Mouse (Mus musculus) adrenal gland, postnatal 10 days (tissue): ENCODE data around the gene Zfp280b. TPM values are rescaled to one million over a fixed set of nuclear protein-coding genes. Genes with fewer than 3 reads are reported as not detected.
A peak's percentile ranks its signal among the peaks of the same experiment; 100 is the strongest.
"Not testable (repeated sequence)": the region's sequence is repeated elsewhere in the genome, so short reads cannot be mapped to it uniquely, and the experiment has no call there.

Experiments
- DNase-seq: peaks from one replicate; pipeline ENCODE4 v3.0.0; 2021; ENCODE audit warnings: mixed read lengths
- microRNA-seq: library from miRNA; unstranded; fragments of <30 nt; microRNA quantifications from one replicate; pipeline ENCODE4 v1.2.0, GENCODE M21; 2021
- total RNA-seq, 2 experiments: library from RNA; stranded (reverse); gene quantifications; 2 replicates each; pipeline ENCODE4 v1.2.3; 2021

Zfp280b gene
- total RNA-seq, 2 experiments from 2014 or later = 9.0 to 11.0 TPM

DNA sequence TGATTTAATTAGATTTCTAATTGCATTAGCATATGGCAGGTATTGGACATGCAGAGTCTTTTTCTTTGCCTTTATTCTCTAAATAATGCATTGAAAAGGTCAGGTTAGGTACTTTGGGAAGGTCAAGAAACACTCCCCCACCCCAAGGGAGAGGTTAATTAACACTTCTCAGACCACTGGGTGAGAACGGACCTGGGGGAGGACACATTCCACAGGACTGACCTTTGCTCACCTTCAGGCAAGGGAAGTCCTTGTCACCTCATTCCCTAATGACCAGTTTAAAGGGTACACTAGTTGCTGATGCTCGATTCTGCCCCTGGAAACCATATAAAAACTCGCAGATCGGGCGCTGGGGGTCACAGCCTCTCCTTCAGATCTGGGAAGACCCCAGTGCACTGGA is 3.2 kb upstream of the Zfp280b start:
- no peak for DNase-seq

DNA sequence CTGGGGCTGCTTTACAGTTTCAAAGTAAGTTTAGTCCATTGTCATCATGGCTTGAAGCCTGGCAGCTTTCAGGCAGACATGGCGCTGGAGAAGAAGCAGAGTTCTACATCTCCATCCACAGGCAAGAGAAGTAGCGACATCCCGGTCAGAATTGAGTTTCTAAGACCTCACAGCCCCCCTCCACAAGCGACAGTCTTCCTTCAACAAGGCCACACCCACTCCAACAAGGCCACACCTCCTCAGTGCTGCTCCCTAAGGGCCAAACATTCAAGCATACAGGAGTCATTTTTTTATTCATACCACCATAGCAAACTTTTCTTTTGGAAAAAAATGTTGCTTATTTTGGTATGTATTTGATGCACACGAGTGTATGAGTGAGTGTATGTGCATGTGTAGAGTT is 2.0 kb upstream of the Zfp280b start:
- DNase-seq = no peak

DNA sequence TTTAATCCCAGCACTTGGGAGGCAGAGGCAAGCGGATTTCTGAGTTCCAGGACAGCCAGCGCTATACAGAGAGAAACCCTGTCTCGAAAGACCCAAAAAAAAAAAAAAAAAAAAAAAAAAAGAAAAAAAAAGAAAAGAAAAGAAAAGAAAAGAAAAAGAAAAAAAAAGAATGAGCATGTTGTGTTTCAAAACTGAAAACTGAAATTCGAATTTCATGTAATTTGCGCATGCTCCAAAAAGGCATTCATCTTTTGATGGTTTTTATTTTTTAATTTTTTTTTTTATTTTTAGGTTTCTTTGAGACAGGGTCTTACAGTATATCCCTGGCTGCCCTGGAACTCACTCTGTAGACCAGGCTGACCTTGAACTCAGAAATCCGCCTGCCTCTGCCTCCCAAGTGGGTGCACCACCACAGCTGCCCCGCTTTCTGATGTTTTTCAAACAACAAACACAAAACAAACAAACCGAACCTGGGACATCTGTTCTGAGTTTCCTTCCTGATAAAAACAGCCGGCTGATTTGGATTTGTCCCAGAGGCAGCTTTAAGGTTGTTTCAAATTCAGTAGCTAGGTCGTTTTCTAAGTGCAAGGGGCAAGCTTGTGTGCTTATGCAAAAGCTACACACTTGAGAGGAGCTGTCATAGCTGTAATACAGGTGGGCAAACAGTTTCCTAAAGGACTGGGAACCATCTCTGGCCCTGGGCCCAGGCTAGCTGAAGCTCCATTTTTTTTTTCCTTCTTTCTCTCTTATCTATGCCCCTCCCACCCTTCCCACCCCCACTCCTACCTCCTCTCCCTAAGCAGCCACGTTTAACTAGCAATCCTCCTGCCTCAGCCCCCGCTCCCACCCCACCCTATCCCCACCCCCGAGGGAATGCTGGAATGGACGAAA is 694 bp upstream of the Zfp280b start:
- DNase-seq = peak; percentile 48

DNA sequence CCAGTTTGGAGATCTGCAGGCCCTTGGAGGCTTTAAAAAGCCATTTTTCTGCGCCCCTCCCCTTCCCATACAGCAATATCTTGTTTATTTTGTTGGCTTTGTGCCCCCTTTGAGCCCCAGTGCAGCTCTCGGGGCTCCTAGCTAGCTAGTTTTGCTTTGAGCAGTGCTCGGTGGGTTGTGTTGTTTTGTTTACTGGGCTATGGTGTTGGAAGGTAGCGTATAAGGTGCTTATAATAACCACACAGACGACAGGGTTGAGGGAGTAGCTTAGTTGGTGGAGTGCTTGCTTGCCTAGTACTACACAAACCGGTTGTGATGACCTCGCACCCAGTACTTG is 637 bp downstream of the Zfp280b start:
- no peak for DNase-seq

DNA sequence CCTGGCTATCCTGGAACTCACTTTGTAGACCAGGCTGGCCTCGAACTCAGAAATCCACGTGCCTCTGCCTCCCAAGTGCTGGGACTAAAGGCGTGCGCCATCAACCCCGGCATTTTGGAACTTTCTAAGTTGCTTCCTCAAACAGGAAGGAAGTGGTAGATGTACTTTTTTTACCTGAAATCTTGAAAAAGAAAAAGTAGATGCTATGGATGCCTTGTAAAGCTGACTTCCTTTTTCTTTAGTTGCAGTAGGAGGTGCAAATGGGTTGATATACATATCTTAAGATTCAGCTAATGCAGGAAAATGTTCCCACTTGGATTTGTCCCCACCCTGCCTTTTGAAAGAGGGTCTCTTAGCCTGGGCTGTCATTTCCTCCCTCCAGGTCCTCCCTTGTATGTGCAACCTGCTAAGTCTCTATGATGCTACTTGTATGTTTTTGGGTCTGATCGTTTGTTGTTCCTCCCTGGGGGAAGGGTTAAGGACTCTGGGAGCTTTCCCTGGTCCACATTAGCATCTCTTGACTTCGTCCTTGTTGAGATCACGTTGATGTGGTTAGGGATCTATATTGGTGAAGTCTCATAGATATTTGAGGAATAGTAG is 1.7 kb downstream of the Zfp280b start:
- DNase-seq = no peak

DNA sequence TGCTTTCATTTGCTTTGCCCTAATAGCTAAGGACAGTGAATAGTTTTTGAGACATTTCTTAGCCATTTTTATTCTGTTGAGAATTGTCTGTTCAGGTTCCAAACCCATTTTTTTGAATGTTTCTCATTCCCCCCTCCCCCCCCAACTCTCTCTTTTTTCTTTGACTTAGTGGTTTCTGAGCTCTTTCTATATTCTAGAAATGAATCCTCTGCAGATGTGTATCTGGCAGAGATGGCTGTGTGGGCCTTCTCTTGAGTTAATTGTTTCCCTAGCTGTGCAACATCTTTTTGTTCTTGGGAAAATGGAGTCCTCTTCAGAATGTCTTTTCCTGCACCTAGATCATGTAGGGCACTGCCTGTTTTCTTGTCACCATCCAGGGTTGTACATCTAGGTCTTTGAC is 2.8 kb downstream of the Zfp280b start:
- DNase-seq = no peak

DNA sequence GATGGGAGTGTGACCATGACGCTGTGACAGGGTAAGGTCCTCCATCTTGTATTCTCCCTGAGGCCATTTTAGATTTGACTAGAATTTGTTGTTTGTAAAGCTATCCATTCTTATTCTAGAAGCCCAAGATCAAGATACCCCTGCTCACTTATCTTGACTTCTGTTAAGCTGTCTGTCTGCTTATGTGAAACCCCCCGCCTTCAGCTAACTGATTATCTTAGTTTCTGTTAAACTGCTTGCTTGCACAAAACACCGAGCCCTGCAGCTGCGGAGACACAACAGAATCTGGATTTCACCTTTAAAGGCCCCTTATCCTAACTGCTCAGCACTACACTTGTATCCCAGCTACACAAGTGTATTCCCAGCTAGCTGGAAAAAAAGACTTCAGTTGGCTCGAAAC is 4.5 kb downstream of the Zfp280b start:
- no peak for DNase-seq

DNA sequence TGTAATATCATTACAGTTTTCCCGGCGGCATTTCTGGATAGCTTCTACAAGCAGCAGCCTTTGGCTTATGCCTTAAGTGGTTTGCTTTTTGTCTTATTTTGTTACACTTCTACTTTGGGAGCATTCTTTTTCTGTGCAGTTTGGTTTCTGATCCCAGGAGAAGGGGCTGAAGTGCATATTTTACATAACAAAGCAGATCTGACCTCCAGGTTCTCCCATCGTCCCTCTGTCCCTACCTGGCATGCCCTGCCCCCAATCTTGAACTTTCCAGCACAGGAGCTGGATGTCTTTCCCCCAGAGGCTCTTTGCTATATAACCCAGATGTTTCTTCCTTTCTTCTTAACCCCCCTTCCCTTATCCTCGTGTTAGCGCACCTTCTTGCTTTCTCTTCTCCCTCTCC is 12.9 kb downstream of the Zfp280b start:
- DNase-seq = no peak

DNA sequence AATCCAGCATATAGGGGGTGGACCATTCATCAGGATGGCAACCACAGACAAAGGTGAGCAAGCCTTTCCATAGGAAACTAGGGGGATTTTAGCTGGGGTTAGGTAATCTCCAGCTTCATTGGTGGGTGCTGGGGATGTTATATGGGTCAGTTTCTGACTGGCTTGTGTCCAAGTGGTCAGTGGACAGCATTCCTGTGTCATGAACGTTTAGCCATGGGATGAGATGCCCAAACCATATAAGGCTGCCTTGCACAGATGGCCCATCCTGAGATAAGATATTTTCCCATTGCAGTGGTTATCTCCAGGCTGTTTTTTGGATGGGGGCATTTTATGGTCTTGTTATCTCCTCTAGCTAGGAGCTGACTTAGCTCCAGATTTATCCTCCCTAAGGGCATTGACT is 14.3 kb downstream of the Zfp280b start:
- no peak for DNase-seq

DNA sequence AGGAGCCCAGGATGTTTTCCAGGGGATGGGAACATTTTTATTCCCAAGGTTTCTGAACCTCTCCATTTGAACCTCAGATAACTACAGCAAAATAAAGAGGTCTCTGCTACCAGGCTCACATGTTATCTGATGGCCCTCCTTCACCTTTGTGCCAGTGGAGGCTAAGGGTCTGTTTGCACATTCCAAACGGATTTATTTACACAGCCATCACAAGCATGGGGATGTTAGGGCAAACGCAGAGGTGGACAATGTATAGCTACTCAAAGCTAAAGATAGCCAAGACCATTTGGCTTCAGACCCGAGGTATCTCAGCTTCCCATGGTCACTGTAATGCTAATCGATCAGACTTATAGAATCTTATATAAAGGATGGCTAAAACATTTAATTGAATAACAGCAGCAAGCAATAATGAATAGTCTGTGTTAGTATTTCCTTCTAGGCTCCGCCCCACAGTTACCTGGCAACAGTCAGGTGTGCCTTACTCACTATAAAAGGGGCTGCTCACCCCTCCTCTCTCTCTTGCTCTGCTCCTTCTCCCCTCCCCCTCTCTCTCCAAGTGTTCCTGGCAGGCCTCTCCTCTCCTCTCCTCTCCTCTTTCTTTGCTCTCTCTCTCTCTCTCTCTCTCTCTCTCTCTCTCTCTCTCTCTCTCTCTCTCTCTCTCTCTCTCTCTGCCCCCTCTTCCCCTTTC is 14.9 kb downstream of the Zfp280b start:
- no peak for DNase-seq

DNA sequence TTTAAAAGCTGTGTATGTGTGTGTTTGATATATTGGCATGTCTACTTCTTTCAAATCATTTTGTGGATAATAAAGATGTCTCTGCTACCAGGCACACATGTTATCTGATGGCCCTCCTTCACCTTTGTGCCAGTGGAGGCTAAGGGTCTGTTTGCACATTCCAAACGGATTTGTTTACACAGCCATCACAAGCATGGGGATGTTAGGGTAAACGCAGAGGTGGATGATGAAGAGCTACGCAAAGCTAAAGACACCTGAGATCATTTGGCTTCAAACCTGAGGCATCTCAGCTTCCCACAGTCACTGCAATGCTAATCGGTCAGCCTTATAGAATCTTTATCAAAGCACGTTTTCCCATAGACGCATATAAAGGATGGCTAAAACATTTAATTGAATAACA is 16.5 kb downstream of the Zfp280b start:
- no peak for DNase-seq

DNA sequence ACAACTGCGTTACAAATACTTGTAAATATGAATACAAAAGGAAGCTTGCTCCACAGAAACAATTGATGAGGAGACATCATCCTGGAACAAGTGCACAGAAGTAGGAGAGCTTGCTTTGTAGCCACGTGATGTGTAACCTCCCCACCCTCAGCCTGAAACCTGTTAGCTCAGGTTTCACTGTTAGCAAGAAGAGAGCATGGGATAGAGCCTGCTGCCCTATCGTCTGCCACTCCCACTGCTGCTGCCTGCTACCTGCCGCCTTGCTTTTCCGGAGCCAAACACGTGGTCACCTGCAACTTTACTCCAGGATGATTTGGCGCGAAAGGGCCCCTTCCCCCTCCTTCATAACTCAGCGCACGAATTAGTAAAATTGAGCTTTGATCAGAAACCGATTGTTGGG is 19.4 kb downstream of the Zfp280b start:
- no peak for DNase-seq

DNA sequence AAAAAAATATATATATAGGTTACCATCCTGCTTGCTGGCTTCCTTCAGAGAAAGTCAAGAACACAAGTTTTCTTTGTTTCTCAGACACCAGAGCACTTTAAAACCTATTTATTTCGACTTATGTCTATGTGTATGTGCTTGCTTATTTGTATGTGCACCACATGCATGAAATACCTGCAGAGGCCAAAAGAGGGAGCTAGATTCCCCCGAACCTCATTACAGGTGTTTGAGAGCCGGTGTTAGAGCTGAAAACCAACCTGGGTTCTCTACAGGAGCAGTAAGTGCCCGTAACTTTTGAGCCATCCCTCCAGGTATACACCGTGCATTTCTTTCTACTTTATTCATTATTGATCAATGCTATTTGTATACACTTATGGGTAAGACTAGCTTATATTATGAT is 30.0 kb downstream of the Zfp280b start:
- DNase-seq = no peak

DNA sequence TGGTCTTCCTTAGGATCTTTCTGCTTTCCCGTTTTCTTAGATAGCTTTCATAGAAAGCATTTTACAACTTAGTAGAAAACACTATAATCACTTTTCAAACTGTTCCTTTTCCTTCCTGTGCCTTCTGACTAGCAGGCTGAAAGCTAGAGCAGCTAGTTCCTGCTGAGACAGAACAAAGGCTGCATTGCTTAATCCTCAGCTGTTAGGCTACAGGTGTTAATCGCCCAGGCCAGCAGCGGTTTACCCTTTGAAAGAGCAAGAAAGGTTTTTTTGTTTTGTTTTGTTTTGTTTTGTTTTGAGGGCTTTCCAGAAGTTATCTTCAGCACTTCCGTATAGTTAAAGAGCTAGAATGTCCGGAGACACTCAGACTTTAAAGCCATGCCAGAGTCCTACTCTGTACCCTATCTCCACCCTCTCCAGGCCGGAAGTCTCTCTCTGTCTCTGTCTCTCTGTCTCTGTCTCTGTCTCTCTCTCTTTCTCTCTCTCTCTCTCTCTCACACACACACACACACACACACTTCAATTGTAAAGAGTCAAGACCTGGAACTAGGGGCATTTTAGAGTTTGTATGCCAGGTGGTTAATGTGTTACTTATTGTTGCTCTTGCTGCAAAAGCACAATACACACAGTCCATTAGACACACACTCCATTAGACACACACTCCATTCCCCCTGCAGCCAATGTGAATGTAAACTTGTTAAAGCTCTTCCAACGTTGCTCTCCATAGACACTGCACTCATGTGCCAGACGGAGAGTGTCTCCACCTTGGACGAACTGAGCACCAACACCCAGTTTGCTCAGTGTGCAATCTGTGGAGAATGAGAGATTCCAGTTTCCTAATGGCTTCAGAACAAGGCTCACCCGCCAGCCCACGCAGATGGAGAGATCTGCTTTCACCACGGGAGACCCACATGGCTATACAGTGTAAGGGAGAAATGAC is 35.5 kb downstream of the Zfp280b start:
- DNase-seq = no peak

DNA sequence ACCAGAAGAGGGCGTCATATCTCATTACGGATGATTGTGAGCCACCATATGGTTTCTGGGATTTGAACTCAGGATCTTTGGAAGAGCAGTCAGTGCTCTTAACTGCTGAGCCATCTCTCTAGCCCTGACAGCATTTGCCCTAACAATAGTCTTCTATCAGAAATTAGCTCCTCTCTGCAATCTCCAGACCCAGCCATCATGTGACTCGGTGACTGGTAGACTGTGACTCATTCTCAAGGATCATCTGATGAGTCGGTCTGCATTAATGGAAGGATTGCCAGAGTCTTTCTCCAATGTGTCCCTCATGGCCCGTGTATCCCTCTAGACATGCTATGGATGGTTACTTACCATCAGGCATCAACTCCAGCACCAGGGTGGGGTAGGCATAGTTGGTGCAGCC is 39.6 kb downstream of the Zfp280b start:
- not testable (repeated sequence) for DNase-seq

DNA sequence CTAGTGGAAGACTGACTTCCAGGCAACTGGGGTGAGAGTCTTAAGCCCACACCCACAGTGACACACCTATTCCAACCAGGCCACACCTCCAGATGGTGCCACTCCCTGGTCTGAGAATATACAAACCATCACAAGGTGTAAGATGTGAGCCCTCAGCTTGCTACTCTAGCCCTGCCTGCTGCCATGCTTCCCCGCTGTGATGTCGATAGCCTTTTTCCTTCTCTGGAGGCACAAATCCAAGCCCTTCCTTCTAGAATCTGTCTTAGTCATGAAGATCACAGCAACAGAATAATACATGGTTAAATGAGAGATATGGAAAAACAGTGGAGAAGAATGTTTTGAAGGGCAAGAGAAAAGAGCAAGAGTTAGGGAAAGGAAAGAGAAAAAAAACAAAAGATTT is 44.6 kb downstream of the Zfp280b start:
- not testable (repeated sequence) for DNase-seq

Small RNA genes within 50 kb of the gene (microRNA-seq; reads per million reads assigned to microRNA genes)
- gene Mir6409 = not detected

Other genes with a start within 250 kb of the Zfp280b start
- 10 to 100 TPM; 60.2 to 60.4 TPM for gene Gstt1, start 234.1 kb upstream of the Zfp280b start, total RNA-seq
- 1 to 10 TPM in 1 of 2 experiments, under 1 TPM in 1; 0.36 to 1.0 TPM for gene Gstt4, start 210.1 kb upstream of the Zfp280b start, total RNA-seq
- 10 to 100 TPM; 38.2 to 45.8 TPM for gene Gstt2, start 195.2 kb upstream of the Zfp280b start, total RNA-seq
- 100 to 1,000 TPM; 267 to 281 TPM for gene Mif, start 172.4 kb upstream of the Zfp280b start, total RNA-seq
- gene Derl3, start 139.2 kb upstream of the Zfp280b start, total RNA-seq = 1 to 10 TPM in 1 of 2 experiments, under 1 TPM in 1; 0.91 to 1.3 TPM
- gene Smarcb1, start 111.0 kb upstream of the Zfp280b start, total RNA-seq = 10 to 100 TPM; 70.4 to 73.0 TPM
- gene Chchd10, start 99.5 kb upstream of the Zfp280b start, total RNA-seq = 1,000 to 10,000 TPM; 1,348 to 1,353 TPM
- gene Mmp11, start 96.2 kb upstream of the Zfp280b start, total RNA-seq = 10 to 100 TPM in 1 of 2 experiments, 1 to 10 TPM in 1; 6.6 to 14.6 TPM
- under 1 TPM; 0.48 to 0.51 TPM for gene Gm867, start 92.0 kb upstream of the Zfp280b start, total RNA-seq
- 1 to 10 TPM; 1.1 to 1.2 TPM for gene Vpreb3, start 89.6 kb upstream of the Zfp280b start, total RNA-seq
- gene Gm5134, start 78.1 kb upstream of the Zfp280b start, total RNA-seq = not detected
- gene Slc5a4b, start 78.3 kb downstream of the Zfp280b start, total RNA-seq = not detected
- not detected for gene Slc5a4a, start 114.8 kb downstream of the Zfp280b start, total RNA-seq
- 10 to 100 TPM; 17.5 to 18.5 TPM for gene Prmt2, start 205.2 kb downstream of the Zfp280b start, total RNA-seq
- gene S100b, start 221.2 kb downstream of the Zfp280b start, total RNA-seq = 10 to 100 TPM; 60.2 to 68.3 TPM